Mouse (Mus musculus): Measurements from ENCODE around the gene Mex3a. TPM values are rescaled to one million over a fixed set of nuclear protein-coding genes. Genes with fewer than 3 reads are reported as not detected.
"Not testable (repeated sequence)": the region's sequence is repeated elsewhere in the genome, so short reads cannot be mapped to it uniquely, and the experiment has no call there.

Mex3a gene
- polyA plus RNA-seq, 1 experiment: 4.7 TPM

GRCm38 (mm10) chr3:88563442-88563841, 31.2 kb downstream of the Mex3a start:
- no peak for DNase-seq (ENCODE audit: extremely low spot score in 1 of 2, low spot score in 1 of 2)

- DNase-seq (ENCODE audit: extremely low spot score in 1 of 2, low spot score in 1 of 2): no peak
Measured at GRCm38 (mm10) chr3:88563966-88564365, 31.8 kb downstream of the Mex3a start.

- no peak for DNase-seq (ENCODE audit: extremely low spot score in 1 of 2, low spot score in 1 of 2)
Measured at GRCm38 (mm10) chr3:88566116-88566515, 33.9 kb downstream of the Mex3a start.

- no peak for DNase-seq (ENCODE audit: extremely low spot score in 1 of 2, low spot score in 1 of 2)
Measured at GRCm38 (mm10) chr3:88566536-88567061, 34.4 kb downstream of the Mex3a start.

GRCm38 (mm10) chr3:88567892-88568291, 35.7 kb downstream of the Mex3a start:
- no peak for DNase-seq (ENCODE audit: extremely low spot score in 1 of 2, low spot score in 1 of 2)

GRCm38 (mm10) chr3:88568615-88569014, 36.4 kb downstream of the Mex3a start:
- DNase-seq (ENCODE audit: extremely low spot score in 1 of 2, low spot score in 1 of 2): no peak

- DNase-seq (ENCODE audit: extremely low spot score in 1 of 2, low spot score in 1 of 2): no peak
Measured at GRCm38 (mm10) chr3:88569093-88569492, 36.9 kb downstream of the Mex3a start.

GRCm38 (mm10) chr3:88569694-88570093, 37.5 kb downstream of the Mex3a start:
- no peak for DNase-seq (ENCODE audit: extremely low spot score in 1 of 2, low spot score in 1 of 2)

- DNase-seq (ENCODE audit: extremely low spot score in 1 of 2, low spot score in 1 of 2): no peak
Measured at GRCm38 (mm10) chr3:88570341-88570740, 38.1 kb downstream of the Mex3a start.

- no peak for DNase-seq (ENCODE audit: extremely low spot score in 1 of 2, low spot score in 1 of 2)
Measured at GRCm38 (mm10) chr3:88571856-88572255, 39.7 kb downstream of the Mex3a start.

GRCm38 (mm10) chr3:88572835-88573234, 40.6 kb downstream of the Mex3a start:
- DNase-seq (ENCODE audit: extremely low spot score in 1 of 2, low spot score in 1 of 2): no peak

- DNase-seq (ENCODE audit: extremely low spot score in 1 of 2, low spot score in 1 of 2): no peak
Measured at GRCm38 (mm10) chr3:88573810-88574209, 41.6 kb downstream of the Mex3a start.

GRCm38 (mm10) chr3:88575540-88575939, 43.3 kb downstream of the Mex3a start, which contains the start of gene Ssr2:
TSS of gene Ssr2 (plus strand) at chr3:88575876.
- DNase-seq (ENCODE audit: extremely low spot score in 1 of 2, low spot score in 1 of 2): no peak

- not testable (repeated sequence) for DNase-seq (ENCODE audit: extremely low spot score in 1 of 2, low spot score in 1 of 2)
Measured at GRCm38 (mm10) chr3:88577846-88578245, 45.7 kb downstream of the Mex3a start.

- DNase-seq (ENCODE audit: extremely low spot score in 1 of 2, low spot score in 1 of 2): no peak
Measured at GRCm38 (mm10) chr3:88578498-88579424, 46.6 kb downstream of the Mex3a start.

- DNase-seq (ENCODE audit: extremely low spot score in 1 of 2, low spot score in 1 of 2): peak; percentile 80 to 86
Measured at GRCm38 (mm10) chr3:88579454-88580117, 47.4 kb downstream of the Mex3a start.

GRCm38 (mm10) chr3:88585769-88586168, 53.6 kb downstream of the Mex3a start:
- no peak for DNase-seq (ENCODE audit: extremely low spot score in 1 of 2, low spot score in 1 of 2)

- DNase-seq (ENCODE audit: extremely low spot score in 1 of 2, low spot score in 1 of 2): no peak
Measured at GRCm38 (mm10) chr3:88586640-88587039, 54.4 kb downstream of the Mex3a start.

- DNase-seq (ENCODE audit: extremely low spot score in 1 of 2, low spot score in 1 of 2): no peak
Measured at GRCm38 (mm10) chr3:88590246-88590645, 58.1 kb downstream of the Mex3a start.
